ENCODE assay signal across 8 mouse cellular contexts in genomic region chr19:53830407-53831163, GRCm38 (mm10).
DNase-seq lines count a peak whose midpoint lies in the region; ATAC-seq and TF ChIP-seq lines count a peak whose summit lies in the region.

No protein-coding gene starts in this region.

- peak; percentile 85 for ATAC-seq in intestine, embryonic 14.5 days (replicated peaks; ENCODE audit: low FRiP score, low TSS enrichment, low read depth)
- ATAC-seq in lung, embryonic 15.5 days (ENCODE audit: borderline replicate concordance, extremely low read depth, low FRiP score, low TSS enrichment): peak; percentile 75
- peak; percentile 93 for ATAC-seq in stomach, embryonic 16.5 days (ENCODE audit: insufficient read depth, low FRiP score)
- no peak for ATAC-seq in inflammation-experienced regulatory T-cells, adult 6 months

- H3K4me2 ChIP-seq in intestine, embryonic 14.5 days (ENCODE audit: low read length): peak overlapping the region; percentile 18; the same call in 1 of the 2 replicates
- no peak overlapping the region for H3K4me2 ChIP-seq in lung, embryonic 15.5 days
- H3K4me2 ChIP-seq in stomach, embryonic 16.5 days (ENCODE audit: low read depth, low read length): no peak overlapping the region

- peak; percentile 31 to 63 for DNase-seq in lung, adult 18-20 months
- no peak for DNase-seq in lung, adult 2 months
- DNase-seq in gastrocnemius, postnatal 25 days: peak; percentile 64
- no peak for DNase-seq in intestine, embryonic 14.5 days (ENCODE audit: low spot score)
- no peak for DNase-seq in left cerebral cortex, adult 8-10 months (ENCODE audit: low spot score in 2 of 2)

- no peaks in the 10 kb centered on the region for H3K27me3 ChIP-seq in intestine, embryonic 14.5 days (replicated peaks; ENCODE audit: control insufficient read depth, insufficient read depth, low read length)
- H3K27me3 ChIP-seq in lung, embryonic 15.5 days: no peaks in the 10 kb centered on the region
- H3K27me3 ChIP-seq in stomach, embryonic 16.5 days (ENCODE audit: control insufficient read depth, insufficient read depth, low read length): no peaks in the 10 kb centered on the region

- H3K27ac ChIP-seq in intestine, embryonic 14.5 days (ENCODE audit: low read depth): peak overlapping the region; percentile 43; the same call in 1 of the 2 replicates
- 0 out of 2 replicates have a peak overlapping the region, but pooled peaks have one; percentile 11 for H3K27ac ChIP-seq in lung, embryonic 15.5 days
- H3K27ac ChIP-seq in stomach, embryonic 16.5 days (ENCODE audit: low read length): peak overlapping the region; percentile 63; the same call in 1 of the 2 replicates

- no peak overlapping the region for H3K4me3 ChIP-seq in lung, adult 2 months (replicated peaks; ENCODE audit: extremely low read depth, low read depth, low read length)
- H3K4me3 ChIP-seq in intestine, embryonic 14.5 days (ENCODE audit: low read depth, low read length): no peak overlapping the region
- no peak overlapping the region for H3K4me3 ChIP-seq in lung, embryonic 15.5 days
- no peak overlapping the region for H3K4me3 ChIP-seq in stomach, embryonic 16.5 days (replicated peaks; ENCODE audit: low read length)

- H3K36me3 ChIP-seq in intestine, embryonic 14.5 days (ENCODE audit: control insufficient read depth, insufficient read depth, low read length): no peaks in the 10 kb centered on the region
- no peaks in the 10 kb centered on the region for H3K36me3 ChIP-seq in lung, embryonic 15.5 days
- no peaks in the 10 kb centered on the region for H3K36me3 ChIP-seq in stomach, embryonic 16.5 days (ENCODE audit: control insufficient read depth, insufficient read depth, low read length)

- no peak overlapping the region for H3K9ac ChIP-seq in intestine, embryonic 14.5 days (ENCODE audit: low read length)
- H3K9ac ChIP-seq in lung, embryonic 15.5 days: no peak overlapping the region
- peak overlapping the region; percentile 55; the same call in 1 of the 2 replicates for H3K9ac ChIP-seq in stomach, embryonic 16.5 days (ENCODE audit: low read length)

- 9% methylated on average over 8 of the region's 8 CpGs for WGBS in lung, adult 2 months
- 6% methylated on average over 8 of the region's 8 CpGs for WGBS in intestine, embryonic 14.5 days
- WGBS in lung, embryonic 15.5 days: 11% methylated on average over 8 of the region's 8 CpGs
- WGBS in stomach, embryonic 16.5 days: 10% methylated on average over 8 of the region's 8 CpGs

- TF ChIP-seq POLR2A in lung, adult 2 months (IDR thresholded peaks at IDR 0.05; ENCODE audit: borderline replicate concordance, extremely low read depth, low read depth, low read length): no peak

- no peaks in the 10 kb centered on the region; the same call in 1 of the 2 replicates for H3K4me1 ChIP-seq in lung, adult 2 months (ENCODE audit: control insufficient read depth, insufficient read depth, low read length)
- peaks cover 8% of the 10 kb centered on the region for H3K4me1 ChIP-seq in intestine, embryonic 14.5 days (replicated peaks; ENCODE audit: control insufficient read depth, insufficient read depth, low read length)
- peaks cover 15% of the 10 kb centered on the region for H3K4me1 ChIP-seq in lung, embryonic 15.5 days
- peaks cover 15% of the 10 kb centered on the region for H3K4me1 ChIP-seq in stomach, embryonic 16.5 days (ENCODE audit: control insufficient read depth, insufficient read depth, low read length)

- no peak for TF ChIP-seq CTCF in lung, adult 2 months (IDR thresholded peaks at IDR 0.05; ENCODE audit: insufficient read depth, low read length)

- no peaks in the 10 kb centered on the region for H3K9me3 ChIP-seq in intestine, embryonic 14.5 days (ENCODE audit: control insufficient read depth, low read length)
- no peaks in the 10 kb centered on the region for H3K9me3 ChIP-seq in lung, embryonic 15.5 days
- H3K9me3 ChIP-seq in stomach, embryonic 16.5 days (replicated peaks; ENCODE audit: control insufficient read depth, low read length): no peaks in the 10 kb centered on the region

Comparison
In these comparisons a context has a peak if more than half of its experiments do, and no peak if none do; other contexts are left out.
1. DNase-seq: peak in lung, adult 18-20 months (2 of 2) and gastrocnemius, postnatal 25 days (single experiment); none in lung, adult 2 months (single experiment), intestine, embryonic 14.5 days (single experiment) and left cerebral cortex, adult 8-10 months (0 of 2).
2. H3K27ac ChIP-seq: peak in every context shown above with its lines; median percentile 63 in stomach, embryonic 16.5 days; 43 in intestine, embryonic 14.5 days; 11 in lung, embryonic 15.5 days.